Mouse (Mus musculus): ENCODE results near the gene 4930505A04Rik. TPM values are rescaled to one million over a fixed set of nuclear protein-coding genes. Genes with fewer than 3 reads are reported as not detected.

The 4930505A04Rik gene
- not detected in 2 replicates for polyA plus RNA-seq (2015; fragmentation: Nextera tagmentation; extraction: Ambion mirVana)

GRCm38 (mm10) chr11:30471751-30472593, at the start of gene 4930505A04Rik:
Gene 4930505A04Rik (minus strand): TSS chr11:30471827.
- Histone ChIP-seq H3K27ac (replicated peaks) (no peak within 1 kb of the TSS), H3K36me3 (replicated peaks) (no peaks in the 10 kb centered on the region), H3K27me3 (no peaks in the 10 kb centered on the region), H3K4me2 (peak within 1 kb of the TSS; percentile 63), H3K4me3 (replicated peaks) (peak within 1 kb of the TSS; percentile 43), H3K4me1 (replicated peaks) (no peaks in the 10 kb centered on the region), H3K9me3 (replicated peaks) (no peaks in the 10 kb centered on the region), H3K9ac (no peak within 1 kb of the TSS)
- peak; percentile 44; the same call in 1 of the 2 replicates for ATAC-seq (ENCODE audit: insufficient read depth)
- 8% methylated on average over 17 of the region's 17 CpGs for WGBS (ENCODE audit: insufficient replicate concordance)

- Histone ChIP-seq H3K27ac (replicated peaks) (no peak overlapping the region), H3K27me3 (no peaks in the 10 kb centered on the region), H3K4me3 (replicated peaks) (no peak overlapping the region), H3K9ac (no peak overlapping the region), H3K4me2 (no peak overlapping the region), H3K36me3 (replicated peaks) (no peaks in the 10 kb centered on the region), H3K4me1 (replicated peaks) (no peaks in the 10 kb centered on the region), H3K9me3 (replicated peaks) (no peaks in the 10 kb centered on the region)
- no peak for ATAC-seq (ENCODE audit: insufficient read depth)
- 50% methylated on average over 2 of the region's 2 CpGs for whole genome bisulfite sequencing (ENCODE audit: insufficient replicate concordance)
Measured at GRCm38 (mm10) chr11:30517133-30517532, 45.5 kb upstream of the 4930505A04Rik start.

- no peak overlapping the region for H3K9ac ChIP-seq
- no peaks in the 10 kb centered on the region for H3K27me3 ChIP-seq
- no peaks in the 10 kb centered on the region for H3K36me3 ChIP-seq (replicated peaks)
- H3K4me1 ChIP-seq (replicated peaks), result no peaks in the 10 kb centered on the region
- ATAC-seq (ENCODE audit: insufficient read depth), result no peak
- H3K9me3 ChIP-seq (replicated peaks), result no peaks in the 10 kb centered on the region
- no peak overlapping the region for H3K4me3 ChIP-seq (replicated peaks)
- H3K4me2 ChIP-seq, result no peak overlapping the region
- WGBS (ENCODE audit: insufficient replicate concordance), result 66% methylated on average over 4 of the region's 4 CpGs
- H3K27ac ChIP-seq (replicated peaks), result no peak overlapping the region
Measured at GRCm38 (mm10) chr11:30508178-30508577, 36.6 kb upstream of the 4930505A04Rik start.

DNA sequence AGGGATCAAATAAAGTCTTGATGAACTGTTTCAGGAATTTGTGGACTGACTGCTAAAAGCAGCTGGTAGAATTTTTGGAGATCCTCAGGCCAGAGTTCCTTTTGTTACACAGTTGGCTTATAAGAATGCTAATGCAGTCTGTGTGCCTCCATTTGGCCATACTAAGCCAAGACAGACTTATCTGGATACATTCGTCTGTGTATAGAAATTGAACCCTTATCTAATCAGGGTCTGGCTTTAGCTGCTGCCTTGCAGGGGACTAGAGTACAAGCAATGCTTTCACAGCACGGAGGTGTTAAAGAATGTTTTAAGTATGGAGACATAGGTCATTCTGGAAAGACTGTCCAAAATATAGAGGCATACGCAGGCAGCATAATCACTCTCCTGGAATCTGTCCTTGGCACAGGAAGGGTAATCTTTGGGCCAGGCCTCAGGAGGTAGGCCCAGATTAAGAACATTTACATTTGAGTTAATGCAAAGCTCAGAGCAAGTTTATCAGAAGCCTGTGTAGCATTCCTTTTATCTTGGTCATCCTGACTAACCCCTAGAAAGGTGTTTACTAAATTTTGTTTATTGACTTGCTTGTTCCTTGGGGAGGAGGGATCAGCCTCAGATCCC, 27.2 kb upstream of the 4930505A04Rik start:
- H3K4me2 ChIP-seq, result no peak overlapping the region
- H3K36me3 ChIP-seq (replicated peaks), result no peaks in the 10 kb centered on the region
- H3K27ac ChIP-seq (replicated peaks), result no peak overlapping the region
- no peak overlapping the region for H3K9ac ChIP-seq
- no peaks in the 10 kb centered on the region for H3K4me1 ChIP-seq (replicated peaks)
- no peak overlapping the region for H3K4me3 ChIP-seq (replicated peaks)
- no peak for ATAC-seq (ENCODE audit: insufficient read depth)
- no peaks in the 10 kb centered on the region for H3K27me3 ChIP-seq
- 43% methylated on average over 3 of the region's 3 CpGs for WGBS (ENCODE audit: insufficient replicate concordance)
- no peaks in the 10 kb centered on the region for H3K9me3 ChIP-seq (replicated peaks)

GRCm38 (mm10) chr11:30497151-30497550, 25.5 kb upstream of the 4930505A04Rik start:
- no peak overlapping the region for H3K9ac ChIP-seq
- no peak overlapping the region for H3K27ac ChIP-seq (replicated peaks)
- H3K4me3 ChIP-seq (replicated peaks), result no peak overlapping the region
- no peak for ATAC-seq (ENCODE audit: insufficient read depth)
- H3K4me2 ChIP-seq, result no peak overlapping the region
- no peaks in the 10 kb centered on the region for H3K27me3 ChIP-seq
- no peaks in the 10 kb centered on the region for H3K36me3 ChIP-seq (replicated peaks)
- no peaks in the 10 kb centered on the region for H3K4me1 ChIP-seq (replicated peaks)
- WGBS (ENCODE audit: insufficient replicate concordance), result 37% methylated on average over 2 of the region's 2 CpGs
- H3K9me3 ChIP-seq (replicated peaks), result no peaks in the 10 kb centered on the region

GRCm38 (mm10) chr11:30491515-30492260, 20.1 kb upstream of the 4930505A04Rik start:
- Histone ChIP-seq H3K4me1 (replicated peaks) (no peaks in the 10 kb centered on the region), H3K9me3 (replicated peaks) (no peaks in the 10 kb centered on the region), H3K4me2 (no peak overlapping the region), H3K4me3 (replicated peaks) (no peak overlapping the region), H3K27ac (replicated peaks) (no peak overlapping the region), H3K27me3 (no peaks in the 10 kb centered on the region), H3K36me3 (replicated peaks) (no peaks in the 10 kb centered on the region), H3K9ac (no peak overlapping the region)
- ATAC-seq (ENCODE audit: insufficient read depth), result no peak

DNA sequence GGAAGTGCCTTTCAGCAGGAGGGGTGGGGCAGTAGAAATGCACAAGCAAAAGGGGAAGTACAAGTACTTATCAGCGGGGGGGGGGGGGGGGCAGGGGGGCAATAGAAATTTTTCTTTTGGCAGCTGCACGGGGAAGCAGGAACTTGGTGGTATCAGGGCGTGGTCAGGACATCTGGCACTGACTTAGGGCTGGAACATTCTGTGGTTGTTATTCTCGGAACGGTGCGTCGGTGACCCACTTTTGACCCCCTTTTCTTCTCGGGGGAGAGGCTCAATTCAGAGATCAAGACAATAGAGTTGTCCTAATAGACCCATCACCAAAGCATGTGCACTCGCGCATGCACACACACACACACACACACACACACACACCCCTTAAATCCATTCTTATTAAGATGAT, 16.6 kb upstream of the 4930505A04Rik start:
- H3K9ac ChIP-seq, result no peak overlapping the region
- H3K27ac ChIP-seq (replicated peaks), result no peak overlapping the region
- H3K4me1 ChIP-seq (replicated peaks), result no peaks in the 10 kb centered on the region
- H3K4me2 ChIP-seq, result no peak overlapping the region
- H3K27me3 ChIP-seq, result no peaks in the 10 kb centered on the region
- no peak for ATAC-seq (ENCODE audit: insufficient read depth)
- 61% methylated on average over 10 of the region's 10 CpGs for WGBS (ENCODE audit: insufficient replicate concordance)
- H3K9me3 ChIP-seq (replicated peaks), result no peaks in the 10 kb centered on the region
- no peak overlapping the region for H3K4me3 ChIP-seq (replicated peaks)
- no peaks in the 10 kb centered on the region for H3K36me3 ChIP-seq (replicated peaks)

DNA sequence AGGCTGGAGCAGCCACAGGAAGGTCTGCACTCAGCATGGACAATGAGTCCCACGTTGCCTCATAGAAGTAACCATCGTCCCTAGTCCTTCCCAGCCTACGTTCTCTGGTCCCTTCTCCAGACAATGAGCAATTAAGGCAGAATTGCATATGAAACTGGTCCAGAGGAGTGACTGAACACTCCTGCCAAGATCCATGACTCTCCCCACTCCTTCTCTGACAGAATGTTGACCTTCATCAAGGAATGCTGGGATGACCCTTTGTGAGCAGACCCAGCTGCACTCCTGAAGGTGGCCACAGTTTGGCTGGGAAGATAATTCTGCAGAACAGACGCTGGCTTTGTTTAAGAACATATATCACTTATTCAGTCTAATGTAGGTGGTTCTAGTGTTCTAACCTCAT, 11.7 kb upstream of the 4930505A04Rik start:
- ATAC-seq (ENCODE audit: insufficient read depth), result no peak
- Histone ChIP-seq H3K4me1 (replicated peaks) (no peaks in the 10 kb centered on the region), H3K36me3 (replicated peaks) (no peaks in the 10 kb centered on the region), H3K9ac (no peak overlapping the region), H3K27me3 (no peaks in the 10 kb centered on the region), H3K4me2 (no peak overlapping the region), H3K9me3 (replicated peaks) (no peaks in the 10 kb centered on the region), H3K4me3 (replicated peaks) (no peak overlapping the region), H3K27ac (replicated peaks) (no peak overlapping the region)
- 71% methylated on average over 4 of the region's 4 CpGs for WGBS (ENCODE audit: insufficient replicate concordance)

GRCm38 (mm10) chr11:30471187-30471586, 440 bp downstream of the 4930505A04Rik start:
- Histone ChIP-seq H3K27me3 (no peaks in the 10 kb centered on the region), H3K36me3 (replicated peaks) (no peaks in the 10 kb centered on the region), H3K9me3 (replicated peaks) (no peaks in the 10 kb centered on the region), H3K4me1 (replicated peaks) (no peaks in the 10 kb centered on the region), H3K4me2 (peak overlapping the region; percentile 63; the same call in 1 of the 2 replicates), H3K4me3 (replicated peaks) (no peak overlapping the region), H3K27ac (replicated peaks) (no peak overlapping the region), H3K9ac (no peak overlapping the region)
- WGBS (ENCODE audit: insufficient replicate concordance), result 58% methylated on average over 8 of the region's 8 CpGs
- no peak for ATAC-seq (ENCODE audit: insufficient read depth)

GRCm38 (mm10) chr11:30454331-30454730, 17.3 kb downstream of the 4930505A04Rik start:
- Histone ChIP-seq H3K36me3 (replicated peaks) (no peaks in the 10 kb centered on the region), H3K4me3 (replicated peaks) (no peak overlapping the region), H3K27ac (replicated peaks) (no peak overlapping the region), H3K4me1 (replicated peaks) (no peaks in the 10 kb centered on the region), H3K9ac (no peak overlapping the region), H3K4me2 (no peak overlapping the region), H3K27me3 (no peaks in the 10 kb centered on the region), H3K9me3 (replicated peaks) (no peaks in the 10 kb centered on the region)
- WGBS (ENCODE audit: insufficient replicate concordance), result 52% methylated on average over 4 of the region's 4 CpGs
- no peak for ATAC-seq (ENCODE audit: insufficient read depth)

GRCm38 (mm10) chr11:30448126-30448525, 23.5 kb downstream of the 4930505A04Rik start:
- Histone ChIP-seq H3K4me2 (no peak overlapping the region), H3K9me3 (replicated peaks) (no peaks in the 10 kb centered on the region), H3K4me3 (replicated peaks) (no peak overlapping the region), H3K36me3 (replicated peaks) (no peaks in the 10 kb centered on the region), H3K4me1 (replicated peaks) (no peaks in the 10 kb centered on the region), H3K27ac (replicated peaks) (no peak overlapping the region), H3K27me3 (no peaks in the 10 kb centered on the region), H3K9ac (no peak overlapping the region)
- ATAC-seq (ENCODE audit: insufficient read depth), result no peak
- WGBS (ENCODE audit: insufficient replicate concordance), result 67% methylated on average over 2 of the region's 2 CpGs
